Mouse (Mus musculus): Measurements from ENCODE around the gene Olfr1015. TPM values are rescaled to one million over a fixed set of nuclear protein-coding genes. Genes with fewer than 3 reads are reported as not detected.
A peak's percentile ranks its signal among the peaks of the same experiment; 100 is the strongest.

Olfr1015 gene
- polyA plus RNA-seq (2014; fragmentation: Nextera tagmentation; extraction: Ambion mirVana) = 0.17 and 0.22 TPM in 2 replicates

DNA sequence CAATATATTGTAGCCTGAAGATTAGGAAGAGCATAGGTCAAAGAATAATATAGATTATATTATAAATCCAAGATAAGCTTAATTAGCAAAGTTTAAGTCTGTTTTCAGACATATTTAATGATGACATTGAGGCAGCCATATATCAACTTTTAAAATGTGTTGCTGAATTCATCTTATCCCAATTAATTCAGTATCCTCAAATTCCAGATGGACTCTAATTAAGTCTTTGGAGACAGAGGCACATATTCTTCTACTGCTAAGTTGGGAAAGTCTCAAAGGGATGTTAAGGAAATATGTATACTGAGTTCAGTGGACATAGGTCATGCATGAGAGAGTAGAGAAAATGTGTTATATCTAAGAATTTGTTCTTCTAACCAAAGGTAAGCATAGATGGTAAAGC lies at the start of gene Olfr1015:
Gene Olfr1015 (plus strand): TSS at position 301 of the 400 bp plus-strand sequence.
- H3K9ac ChIP-seq (ENCODE audit: low read depth, low read length) = no peak within 1 kb of the TSS

DNA sequence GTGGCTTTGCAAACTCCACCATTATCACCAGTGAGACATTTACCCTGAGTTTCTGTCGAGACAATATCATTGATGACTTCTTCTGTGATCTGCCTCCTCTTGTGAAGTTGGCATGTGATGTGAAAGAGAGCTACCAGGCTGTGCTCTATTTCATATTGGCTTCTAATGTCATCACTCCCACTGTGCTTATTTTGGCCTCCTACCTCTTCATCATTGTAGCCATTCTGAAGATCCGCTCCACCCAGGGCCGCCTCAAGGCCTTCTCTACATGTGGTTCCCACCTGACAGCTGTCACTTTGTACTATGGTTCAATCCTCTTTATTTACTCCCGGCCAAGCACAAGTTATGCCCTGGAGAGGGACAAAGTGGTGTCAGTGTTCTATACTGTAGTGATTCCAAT lies 28.0 kb upstream of the Olfr1015 start:
- Histone ChIP-seq H3K4me3 (ENCODE audit: low read depth, low read length) (no peak overlapping the region), H3K9ac (ENCODE audit: low read depth, low read length) (no peak overlapping the region), H3K9me3 (ENCODE audit: control insufficient read depth, low read length) (no peaks in the 10 kb centered on the region), H3K36me3 (ENCODE audit: control insufficient read depth, insufficient read depth, low read length) (no peaks in the 10 kb centered on the region), H3K4me2 (ENCODE audit: low read depth, low read length) (no peak overlapping the region), H3K27ac (replicated peaks; ENCODE audit: low read depth, low read length) (no peak overlapping the region), H3K27me3 (replicated peaks; ENCODE audit: control insufficient read depth, insufficient read depth, low read length) (no peaks in the 10 kb centered on the region), H3K4me1 (ENCODE audit: control insufficient read depth, insufficient read depth, low read length) (no peaks in the 10 kb centered on the region)
- DNase-seq (ENCODE audit: low spot score) = no peak
- 74% methylated on average over 4 of the region's 4 CpGs for WGBS
- no peak for ATAC-seq (ENCODE audit: low read depth)

More for the DNA sequence above, at the start of gene Olfr1015:
- Histone ChIP-seq H3K4me1 (ENCODE audit: control insufficient read depth, insufficient read depth, low read length) (no peaks in the 10 kb centered on the region), H3K27me3 (replicated peaks; ENCODE audit: control insufficient read depth, insufficient read depth, low read length) (no peaks in the 10 kb centered on the region), H3K9me3 (ENCODE audit: control insufficient read depth, low read length) (no peaks in the 10 kb centered on the region), H3K4me3 (ENCODE audit: low read depth, low read length) (no peak within 1 kb of the TSS), H3K27ac (replicated peaks; ENCODE audit: low read depth, low read length) (no peak within 1 kb of the TSS), H3K36me3 (ENCODE audit: control insufficient read depth, insufficient read depth, low read length) (no peaks in the 10 kb centered on the region), H3K4me2 (ENCODE audit: low read depth, low read length) (no peak within 1 kb of the TSS)
- DNase-seq (ENCODE audit: low spot score) (no peak), ATAC-seq (ENCODE audit: low read depth) (no peak)

DNA sequence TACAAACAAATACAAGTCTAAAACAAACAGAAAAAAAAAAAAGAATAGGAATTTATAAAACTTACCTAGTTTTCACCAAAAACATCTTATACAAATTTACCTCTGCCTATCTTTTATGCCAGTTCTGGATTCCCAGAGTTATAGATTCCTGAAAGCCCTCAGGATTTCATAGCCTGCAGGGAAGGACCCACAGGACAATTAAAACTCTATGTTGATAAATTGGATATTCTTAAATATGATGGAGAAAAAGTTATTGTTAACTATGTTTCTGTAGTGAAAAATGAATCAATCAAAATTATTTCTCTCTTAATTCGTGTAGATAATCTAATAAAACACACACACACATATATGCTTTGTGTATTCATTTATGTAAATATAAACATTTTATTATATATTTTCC lies 19.2 kb upstream of the Olfr1015 start, which contains the start of gene Olfr1012:
Gene Olfr1012 (minus strand): TSS at position 101 of the 400 bp plus-strand sequence.
- H3K4me2 ChIP-seq (ENCODE audit: low read depth, low read length) = no peak within 1 kb of the TSS
- H3K27me3 ChIP-seq (replicated peaks; ENCODE audit: control insufficient read depth, insufficient read depth, low read length) = no peaks in the 10 kb centered on the region
- no peaks in the 10 kb centered on the region for H3K36me3 ChIP-seq (ENCODE audit: control insufficient read depth, insufficient read depth, low read length)
- no peaks in the 10 kb centered on the region for H3K9me3 ChIP-seq (ENCODE audit: control insufficient read depth, low read length)
- DNase-seq (ENCODE audit: low spot score) (no peak), ATAC-seq (ENCODE audit: low read depth) (no peak)
- H3K9ac ChIP-seq (ENCODE audit: low read depth, low read length) = no peak within 1 kb of the TSS
- 74% methylated on average over 1 of the region's 1 CpGs for WGBS
- H3K27ac ChIP-seq (replicated peaks; ENCODE audit: low read depth, low read length) = no peak within 1 kb of the TSS
- H3K4me1 ChIP-seq (ENCODE audit: control insufficient read depth, insufficient read depth, low read length) = no peaks in the 10 kb centered on the region
- H3K4me3 ChIP-seq (ENCODE audit: low read depth, low read length) = no peak within 1 kb of the TSS

DNA sequence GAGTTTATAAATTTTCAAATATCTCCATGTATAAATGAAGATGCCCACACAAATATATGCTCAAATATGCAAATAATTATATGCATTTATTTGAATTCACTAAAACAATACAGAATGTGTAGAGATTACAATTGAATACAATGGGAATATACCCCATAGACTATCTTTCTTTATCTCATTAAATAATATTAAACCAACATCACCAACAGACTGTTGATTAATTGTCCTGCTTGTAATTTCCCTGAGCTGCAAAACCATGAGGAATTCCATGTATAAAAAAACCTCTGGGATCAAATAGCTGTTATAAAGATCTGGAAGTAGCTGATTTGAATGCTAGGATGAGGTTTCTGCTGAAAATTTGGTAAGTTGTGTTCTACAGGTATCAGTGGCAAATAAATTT lies 15.0 kb upstream of the Olfr1015 start, which contains the start of gene Olfr1013:
Gene Olfr1013 (plus strand): TSS at position 301 of the 400 bp plus-strand sequence.
- Histone ChIP-seq H3K9me3 (ENCODE audit: control insufficient read depth, low read length) (no peaks in the 10 kb centered on the region), H3K9ac (ENCODE audit: low read depth, low read length) (no peak within 1 kb of the TSS), H3K27me3 (replicated peaks; ENCODE audit: control insufficient read depth, insufficient read depth, low read length) (no peaks in the 10 kb centered on the region), H3K36me3 (ENCODE audit: control insufficient read depth, insufficient read depth, low read length) (no peaks in the 10 kb centered on the region), H3K4me1 (ENCODE audit: control insufficient read depth, insufficient read depth, low read length) (no peaks in the 10 kb centered on the region), H3K4me2 (ENCODE audit: low read depth, low read length) (no peak within 1 kb of the TSS), H3K27ac (replicated peaks; ENCODE audit: low read depth, low read length) (no peak within 1 kb of the TSS), H3K4me3 (ENCODE audit: low read depth, low read length) (no peak within 1 kb of the TSS)
- ATAC-seq (ENCODE audit: low read depth) = no peak
- DNase-seq (ENCODE audit: low spot score) = no peak

DNA sequence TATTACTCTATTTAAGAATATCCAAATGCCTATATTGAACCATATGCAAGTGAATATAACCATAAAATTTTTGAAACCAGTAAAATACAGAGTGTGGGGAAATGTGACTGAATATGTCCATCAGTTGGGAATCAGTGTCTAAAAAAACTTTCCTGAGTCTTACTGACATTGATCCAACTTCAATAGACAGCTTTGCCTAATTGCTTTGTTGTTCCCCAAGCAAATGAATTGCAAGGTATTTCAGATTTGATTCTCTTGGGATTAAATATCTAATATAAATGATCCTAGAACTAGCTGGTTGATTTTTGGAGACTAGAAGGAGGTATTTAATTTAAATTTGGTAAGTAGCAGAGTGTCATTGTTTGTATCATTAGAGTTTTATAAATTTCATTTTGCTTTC lies 9.4 kb upstream of the Olfr1015 start, which contains the start of gene Olfr1014:
Gene Olfr1014 (plus strand): TSS at position 301 of the 400 bp plus-strand sequence.
- Histone ChIP-seq H3K4me2 (ENCODE audit: low read depth, low read length) (no peak within 1 kb of the TSS), H3K9ac (ENCODE audit: low read depth, low read length) (no peak within 1 kb of the TSS), H3K36me3 (ENCODE audit: control insufficient read depth, insufficient read depth, low read length) (no peaks in the 10 kb centered on the region), H3K9me3 (ENCODE audit: control insufficient read depth, low read length) (no peaks in the 10 kb centered on the region), H3K4me1 (ENCODE audit: control insufficient read depth, insufficient read depth, low read length) (no peaks in the 10 kb centered on the region), H3K27me3 (replicated peaks; ENCODE audit: control insufficient read depth, insufficient read depth, low read length) (no peaks in the 10 kb centered on the region), H3K4me3 (ENCODE audit: low read depth, low read length) (no peak within 1 kb of the TSS), H3K27ac (replicated peaks; ENCODE audit: low read depth, low read length) (no peak within 1 kb of the TSS)
- ATAC-seq (ENCODE audit: low read depth) = no peak
- no peak for DNase-seq (ENCODE audit: low spot score)

DNA sequence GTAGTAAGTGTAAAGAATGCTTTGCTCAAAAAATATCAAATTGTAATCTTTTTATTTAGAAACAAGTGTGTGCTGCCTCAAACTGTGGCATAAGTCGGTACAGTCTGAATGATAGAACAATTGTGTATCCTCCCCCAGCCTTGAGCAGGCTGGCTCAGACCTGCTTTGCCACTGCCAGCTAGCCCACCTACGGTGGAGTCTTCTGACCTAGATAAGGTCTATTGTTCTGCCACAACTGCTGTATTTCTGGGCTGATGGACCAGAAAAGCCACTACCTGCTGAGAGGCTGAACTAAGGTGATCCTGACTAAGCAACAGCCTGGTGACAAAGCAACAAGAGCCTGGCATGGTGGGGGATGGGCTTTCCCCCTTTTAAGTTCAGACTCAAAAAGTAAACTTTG lies 10.5 kb downstream of the Olfr1015 start:
- no peak overlapping the region for H3K4me2 ChIP-seq (ENCODE audit: low read depth, low read length)
- DNase-seq (ENCODE audit: low spot score) = peak; percentile 1
- WGBS = 53% methylated on average over 2 of the region's 2 CpGs

DNA sequence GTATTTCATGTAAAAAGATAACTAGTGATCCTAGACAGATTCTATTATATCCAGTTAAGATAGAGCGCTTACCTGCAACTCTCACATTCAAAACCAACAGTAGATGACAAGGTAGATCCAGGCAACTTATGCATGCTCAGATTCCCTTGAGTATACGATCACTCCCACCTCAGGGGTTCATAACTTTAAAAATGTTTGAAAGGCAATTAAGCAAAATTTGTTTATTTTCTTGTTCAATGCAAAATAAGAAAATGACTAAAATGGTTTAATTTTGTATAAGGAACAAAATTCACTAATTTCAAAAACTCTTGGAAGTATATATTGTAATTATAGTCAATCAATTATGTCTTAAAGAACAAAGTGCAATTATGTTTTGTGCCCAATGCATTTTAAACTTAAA lies 20.6 kb downstream of the Olfr1015 start, which contains the start of gene Olfr1016:
Gene Olfr1016 (minus strand): TSS at position 101 of the 400 bp plus-strand sequence.
- Histone ChIP-seq H3K4me1 (ENCODE audit: control insufficient read depth, insufficient read depth, low read length) (no peaks in the 10 kb centered on the region), H3K4me2 (ENCODE audit: low read depth, low read length) (no peak within 1 kb of the TSS), H3K9ac (ENCODE audit: low read depth, low read length) (no peak within 1 kb of the TSS), H3K27me3 (replicated peaks; ENCODE audit: control insufficient read depth, insufficient read depth, low read length) (no peaks in the 10 kb centered on the region), H3K36me3 (ENCODE audit: control insufficient read depth, insufficient read depth, low read length) (no peaks in the 10 kb centered on the region), H3K9me3 (ENCODE audit: control insufficient read depth, low read length) (no peaks in the 10 kb centered on the region), H3K4me3 (ENCODE audit: low read depth, low read length) (no peak within 1 kb of the TSS), H3K27ac (replicated peaks; ENCODE audit: low read depth, low read length) (no peak within 1 kb of the TSS)
- no peak for ATAC-seq (ENCODE audit: low read depth)
- no peak for DNase-seq (ENCODE audit: low spot score)
- 95% methylated on average over 2 of the region's 2 CpGs for WGBS

More for the DNA sequence above, 10.5 kb downstream of the Olfr1015 start:
- Histone ChIP-seq H3K4me3 (ENCODE audit: low read depth, low read length) (no peak overlapping the region), H3K27me3 (replicated peaks; ENCODE audit: control insufficient read depth, insufficient read depth, low read length) (no peaks in the 10 kb centered on the region), H3K27ac (replicated peaks; ENCODE audit: low read depth, low read length) (no peak overlapping the region), H3K4me1 (ENCODE audit: control insufficient read depth, insufficient read depth, low read length) (no peaks in the 10 kb centered on the region), H3K9ac (ENCODE audit: low read depth, low read length) (no peak overlapping the region), H3K9me3 (ENCODE audit: control insufficient read depth, low read length) (no peaks in the 10 kb centered on the region), H3K36me3 (ENCODE audit: control insufficient read depth, insufficient read depth, low read length) (no peaks in the 10 kb centered on the region)
- ATAC-seq (ENCODE audit: low read depth) = no peak

DNA sequence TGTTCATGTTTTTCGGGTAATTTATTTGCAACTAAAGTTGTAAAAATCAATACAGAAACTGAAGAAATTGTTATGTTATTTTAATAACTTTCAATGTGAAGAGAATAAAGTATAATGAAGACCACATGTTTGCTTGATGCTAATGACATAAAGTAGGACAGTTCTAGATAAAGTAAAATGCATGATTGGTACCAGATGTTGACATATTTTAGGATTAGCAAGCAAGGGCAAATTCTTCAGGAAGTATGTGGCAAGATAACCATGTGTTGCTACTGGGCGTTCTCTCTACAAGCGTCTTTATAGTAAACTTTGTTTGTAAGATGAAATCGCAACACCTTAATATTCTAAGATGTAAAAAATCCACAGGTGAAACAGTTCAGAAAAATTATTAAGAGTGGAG lies 22.7 kb downstream of the Olfr1015 start:
- Histone ChIP-seq H3K4me3 (ENCODE audit: low read depth, low read length) (no peak overlapping the region), H3K9me3 (ENCODE audit: control insufficient read depth, low read length) (no peaks in the 10 kb centered on the region), H3K9ac (ENCODE audit: low read depth, low read length) (no peak overlapping the region), H3K27me3 (replicated peaks; ENCODE audit: control insufficient read depth, insufficient read depth, low read length) (no peaks in the 10 kb centered on the region), H3K4me1 (ENCODE audit: control insufficient read depth, insufficient read depth, low read length) (no peaks in the 10 kb centered on the region), H3K36me3 (ENCODE audit: control insufficient read depth, insufficient read depth, low read length) (no peaks in the 10 kb centered on the region), H3K27ac (replicated peaks; ENCODE audit: low read depth, low read length) (no peak overlapping the region), H3K4me2 (ENCODE audit: low read depth, low read length) (no peak overlapping the region)
- WGBS = 44% methylated on average over 4 of the region's 4 CpGs
- DNase-seq (ENCODE audit: low spot score) (peak; percentile 7), ATAC-seq (ENCODE audit: low read depth) (no peak)

DNA sequence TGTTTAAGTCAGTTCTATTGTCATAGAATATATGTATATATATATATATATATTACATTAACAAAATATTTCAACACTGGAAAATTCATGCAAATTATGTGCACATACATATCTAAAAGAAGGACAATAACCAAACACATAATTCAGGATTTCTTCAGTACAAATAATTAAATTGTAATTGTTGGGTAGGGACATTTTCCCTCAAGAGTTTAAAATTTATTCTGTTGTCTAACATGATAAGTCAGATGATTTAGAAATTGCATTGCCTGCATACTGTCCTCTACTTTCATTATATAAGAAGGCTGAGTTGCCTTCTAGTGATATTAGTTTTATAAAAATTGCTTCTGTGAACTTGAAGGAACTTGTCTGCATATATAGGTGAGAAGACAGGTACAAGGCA lies 36.4 kb downstream of the Olfr1015 start, which contains the start of gene Olfr1018:
Gene Olfr1018 (plus strand): TSS at position 301 of the 400 bp plus-strand sequence.
- H3K36me3 ChIP-seq (ENCODE audit: control insufficient read depth, insufficient read depth, low read length) = no peaks in the 10 kb centered on the region
- H3K27me3 ChIP-seq (replicated peaks; ENCODE audit: control insufficient read depth, insufficient read depth, low read length) = no peaks in the 10 kb centered on the region
- ATAC-seq (ENCODE audit: low read depth) (no peak), DNase-seq (ENCODE audit: low spot score) (no peak)
- H3K4me2 ChIP-seq (ENCODE audit: low read depth, low read length) = no peak within 1 kb of the TSS
- no peak within 1 kb of the TSS for H3K27ac ChIP-seq (replicated peaks; ENCODE audit: low read depth, low read length)
- no peaks in the 10 kb centered on the region for H3K9me3 ChIP-seq (ENCODE audit: control insufficient read depth, low read length)
- H3K9ac ChIP-seq (ENCODE audit: low read depth, low read length) = no peak within 1 kb of the TSS
- H3K4me3 ChIP-seq (ENCODE audit: low read depth, low read length) = no peak within 1 kb of the TSS
- H3K4me1 ChIP-seq (ENCODE audit: control insufficient read depth, insufficient read depth, low read length) = no peaks in the 10 kb centered on the region
